Mouse (Mus musculus) limb, embryonic 11.5 days (tissue): ENCODE results near the gene Utf1. TPM values are rescaled to one million over a fixed set of nuclear protein-coding genes. Genes with fewer than 3 reads are reported as not detected.

ENCODE experiments used
- ATAC-seq: fragments of 200-750 bp; cut with Nextera tagmentation; 2 replicates; pipeline ENCODE4 v1.8.0; 2017; ENCODE audit warnings: low read depth; ENCODE audit not compliant: insufficient number of reproducible peaks, low FRiP score, low TSS enrichment
- DNase-seq: peaks from one replicate; pipeline ENCODE4 v3.0.0-alpha.2; 2015; ENCODE audit warnings: low spot score
- H3K27ac ChIP-seq: fragments of 300-500 bp; sonication (generic); replicated peaks from 2 replicates; pipeline ENCODE4 v1.5.1; 2014; ENCODE audit warnings: low read depth, mild to moderate bottlenecking, low read length
- H3K27me3 ChIP-seq: fragments of 300-500 bp; sonication (generic); 2 replicates; pipeline ENCODE4 v1.6.1; 2014; ENCODE audit warnings: mild to moderate bottlenecking, low read length, mixed read lengths; ENCODE audit not compliant: control insufficient read depth, insufficient read depth
- H3K36me3 ChIP-seq: fragments of 300-500 bp; sonication (generic); 2 replicates; pipeline ENCODE4 v1.6.1; 2014; ENCODE audit warnings: mild to moderate bottlenecking, low read length, moderate library complexity, mixed read lengths; ENCODE audit not compliant: control insufficient read depth, insufficient read depth
- H3K4me1 ChIP-seq: fragments of 300-500 bp; sonication (generic); 2 replicates; pipeline ENCODE4 v1.6.1; 2014; ENCODE audit warnings: low read length, mixed read lengths; ENCODE audit not compliant: control insufficient read depth, insufficient read depth
- H3K4me2 ChIP-seq: fragments of 300-500 bp; sonication (generic); 2 replicates; pipeline ENCODE4 v1.6.1; 2014; ENCODE audit warnings: low read depth, mild to moderate bottlenecking, moderate library complexity; ENCODE audit not compliant: severe bottlenecking
- H3K4me3 ChIP-seq: fragments of 300-500 bp; sonication (generic); 2 replicates; pipeline ENCODE4 v1.5.1; 2014; ENCODE audit warnings: low read depth, low read length
- H3K9ac ChIP-seq: fragments of 300-500 bp; sonication (generic); 2 replicates; pipeline ENCODE4 v1.6.1; 2014; ENCODE audit warnings: mild to moderate bottlenecking, low read length
- H3K9me3 ChIP-seq: fragments of 300-500 bp; sonication (generic); 2 replicates; pipeline ENCODE4 v1.6.1; 2016; ENCODE audit warnings: low read length; ENCODE audit not compliant: control insufficient read depth
- WGBS: fragments of 180-500 bp; shearing (Covaris S2); extraction: QIAGEN DNeasy Blood & Tissue Kit; methylation state at CpG from one replicate; pipeline ENCODE4 v1.1.7; 2014; 5-methylcytosine and 5-hydroxymethylcytosine counted together
- polyA plus RNA-seq: library from polyadenylated mRNA; unstranded; fragments of >200 nt; fragmentation: Nextera tagmentation; extraction: Ambion mirVana; gene quantifications from 2 replicates; pipeline ENCODE4 v1.2.1, GENCODE M21; 2014

The Utf1 gene
- polyA plus RNA-seq, result 0.35 TPM in 1 of 2 replicates, not detected in the other

DNA sequence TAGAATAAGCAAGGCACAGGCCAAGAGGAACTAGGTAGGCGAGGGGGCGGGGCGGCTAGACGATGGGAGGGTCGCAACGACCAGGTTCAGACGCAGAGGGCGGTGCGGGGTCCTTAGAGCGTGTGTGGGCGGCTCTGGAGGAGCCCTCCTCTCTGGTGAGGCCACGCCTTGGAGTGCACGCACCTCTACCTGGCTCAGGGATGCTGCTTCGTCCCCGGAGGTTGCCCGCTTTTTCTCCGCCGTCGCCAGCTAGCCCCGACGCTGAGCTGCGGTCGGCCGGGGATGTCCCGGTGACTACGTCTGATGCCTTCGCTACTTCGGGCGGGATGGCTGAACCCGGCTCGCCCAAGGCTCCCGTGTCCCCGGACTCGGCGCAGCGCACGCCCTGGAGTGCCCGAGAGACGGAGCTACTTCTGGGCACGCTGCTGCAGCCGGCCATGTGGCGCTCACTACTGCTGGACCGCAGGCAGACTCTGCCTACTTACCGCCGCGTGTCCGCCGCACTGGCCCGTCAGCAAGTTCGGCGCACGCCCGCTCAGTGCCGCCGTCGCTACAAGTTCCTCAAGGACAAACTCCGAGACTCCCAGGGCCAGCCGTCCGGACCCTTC, at the start of gene Utf1:
Gene Utf1 (plus strand): TSS at position 116 of the 608 bp plus-strand sequence.
- 2% methylated on average over 59 of the region's 59 CpGs for WGBS
- peak; percentile 62 for DNase-seq

GRCm38 (mm10) chr7:139894655-139895557, 48.7 kb upstream of the Utf1 start, which contains the start of gene Kndc1:
Gene Kndc1, plus strand, starts transcription at chr7:139894696.
- peak within 1 kb of the TSS; percentile 86 for H3K4me2 ChIP-seq
- H3K4me1 ChIP-seq, result no peaks in the 10 kb centered on the region; the same call in 1 of the 2 replicates
- peak; percentile 37 for DNase-seq
- H3K36me3 ChIP-seq, result no peaks in the 10 kb centered on the region
- peaks cover 35% of the 10 kb centered on the region for H3K27me3 ChIP-seq
- no peaks in the 10 kb centered on the region for H3K9me3 ChIP-seq
- no peak within 1 kb of the TSS for H3K27ac ChIP-seq
- H3K4me3 ChIP-seq, result peak within 1 kb of the TSS; percentile 41
- H3K9ac ChIP-seq, result peak within 1 kb of the TSS; percentile 32; the same call in 1 of the 2 replicates
- WGBS, result under 1% methylated on average over 50 of the region's 50 CpGs
- 0 out of 2 replicates have a peak, but pooled peaks have one; percentile 18 for ATAC-seq

More for the DNA sequence above, at the start of gene Utf1:
- peak; percentile 26; the same call in 1 of the 2 replicates for ATAC-seq
- no peak within 1 kb of the TSS for H3K27ac ChIP-seq
- H3K4me2 ChIP-seq, result peak within 1 kb of the TSS; percentile 45
- peak within 1 kb of the TSS; percentile 24 for H3K4me3 ChIP-seq
- 0 out of 2 replicates have a peak within 1 kb of the TSS, but pooled peaks have one; percentile 12 for H3K9ac ChIP-seq
- H3K9me3 ChIP-seq, result no peaks in the 10 kb centered on the region
- H3K4me1 ChIP-seq, result 0 out of 2 replicates have a peak, but pooled peaks cover 2% of the 10 kb centered on the region
- H3K27me3 ChIP-seq, result peaks cover 64% of the 10 kb centered on the region
- H3K36me3 ChIP-seq, result no peaks in the 10 kb centered on the region

- no peak overlapping the region for H3K9ac ChIP-seq
- H3K36me3 ChIP-seq, result no peaks in the 10 kb centered on the region
- H3K4me2 ChIP-seq, result no peak overlapping the region
- H3K27ac ChIP-seq, result no peak overlapping the region
- H3K9me3 ChIP-seq, result no peaks in the 10 kb centered on the region
- no peaks in the 10 kb centered on the region; the same call in 1 of the 2 replicates for H3K4me1 ChIP-seq
- DNase-seq, result no peak
- H3K4me3 ChIP-seq, result no peak overlapping the region
- no peak for ATAC-seq
- peaks cover 35% of the 10 kb centered on the region for H3K27me3 ChIP-seq
- WGBS, result 73% methylated on average over 7 of the region's 7 CpGs
Observed at GRCm38 (mm10) chr7:139896271-139896670, 47.3 kb upstream of the Utf1 start.

DNA sequence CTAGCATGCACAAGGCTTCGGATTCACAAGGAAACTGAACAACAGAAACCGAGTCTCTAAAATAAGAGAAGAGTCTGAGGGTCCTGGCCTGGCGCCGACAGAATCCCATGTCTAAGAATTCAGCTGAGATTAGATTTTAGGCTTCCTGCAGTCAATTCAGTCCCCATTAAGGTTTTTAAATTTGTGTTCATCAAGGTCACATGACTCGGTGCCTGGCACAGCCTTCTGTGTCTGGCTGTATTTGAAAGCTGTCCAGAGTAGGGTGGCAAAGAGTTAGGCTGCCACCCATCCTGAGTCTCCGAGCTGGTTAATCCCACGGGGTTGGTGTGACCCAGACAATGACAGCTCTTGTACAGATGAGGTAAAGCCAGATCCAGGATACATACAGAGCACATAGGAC, 46.8 kb upstream of the Utf1 start:
- no peak overlapping the region for H3K9ac ChIP-seq
- no peak overlapping the region for H3K27ac ChIP-seq
- DNase-seq, result no peak
- ATAC-seq, result no peak
- no peak overlapping the region for H3K4me2 ChIP-seq
- H3K4me3 ChIP-seq, result no peak overlapping the region
- H3K4me1 ChIP-seq, result no peaks in the 10 kb centered on the region; the same call in 1 of the 2 replicates
- peaks cover 35% of the 10 kb centered on the region for H3K27me3 ChIP-seq
- H3K9me3 ChIP-seq, result no peaks in the 10 kb centered on the region
- H3K36me3 ChIP-seq, result no peaks in the 10 kb centered on the region
- 87% methylated on average over 7 of the region's 7 CpGs for WGBS

GRCm38 (mm10) chr7:139898606-139899005, 45.0 kb upstream of the Utf1 start:
- Histone ChIP-seq H3K4me1 (no peaks in the 10 kb centered on the region; the same call in 1 of the 2 replicates), H3K9ac (no peak overlapping the region)

DNA sequence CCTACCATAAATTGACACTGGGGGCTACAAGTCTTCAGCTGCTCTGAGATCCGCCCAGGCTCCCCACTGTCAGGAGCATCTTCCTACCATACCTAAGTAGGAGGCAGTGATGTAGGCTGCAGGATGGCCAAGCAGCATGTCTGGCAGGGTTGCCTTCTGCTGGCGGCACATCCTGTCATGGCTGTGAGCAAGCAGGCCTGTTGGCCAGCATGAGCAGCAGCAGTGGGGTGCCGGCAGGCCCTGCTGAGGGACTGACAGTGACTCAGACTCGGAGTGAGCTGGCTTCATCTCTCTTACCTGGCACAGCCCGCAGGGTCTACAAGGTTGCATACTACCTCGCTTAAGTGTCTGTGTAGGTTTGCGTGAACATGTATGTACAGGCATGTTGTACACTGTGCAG, 44.1 kb upstream of the Utf1 start:
- no peak for ATAC-seq
- H3K4me2 ChIP-seq, result no peak overlapping the region
- WGBS, result 86% methylated on average over 7 of the region's 7 CpGs

More at GRCm38 (mm10) chr7:139898606-139899005, 45.0 kb upstream of the Utf1 start:
- no peak overlapping the region for H3K4me3 ChIP-seq
- no peak overlapping the region for H3K4me2 ChIP-seq
- WGBS, result 77% methylated on average over 2 of the region's 2 CpGs
- no peak overlapping the region for H3K27ac ChIP-seq
- ATAC-seq, result no peak
- no peaks in the 10 kb centered on the region for H3K9me3 ChIP-seq
- peaks cover 28% of the 10 kb centered on the region for H3K27me3 ChIP-seq
- DNase-seq, result no peak
- H3K36me3 ChIP-seq, result no peaks in the 10 kb centered on the region

GRCm38 (mm10) chr7:139900456-139900855, 43.1 kb upstream of the Utf1 start:
- Histone ChIP-seq H3K9ac (no peak overlapping the region), H3K4me1 (no peaks in the 10 kb centered on the region), H3K36me3 (no peaks in the 10 kb centered on the region), H3K4me2 (no peak overlapping the region), H3K4me3 (no peak overlapping the region), H3K27ac (no peak overlapping the region), H3K9me3 (no peaks in the 10 kb centered on the region), H3K27me3 (peaks cover 10% of the 10 kb centered on the region)
- 92% methylated on average over 7 of the region's 7 CpGs for WGBS
- DNase-seq, result no peak
- no peak for ATAC-seq

More for the DNA sequence above, 44.1 kb upstream of the Utf1 start:
- no peak overlapping the region for H3K9ac ChIP-seq
- peaks cover 19% of the 10 kb centered on the region for H3K27me3 ChIP-seq
- no peak overlapping the region for H3K27ac ChIP-seq
- DNase-seq, result no peak
- H3K36me3 ChIP-seq, result no peaks in the 10 kb centered on the region
- no peaks in the 10 kb centered on the region for H3K9me3 ChIP-seq
- H3K4me3 ChIP-seq, result no peak overlapping the region
- no peaks in the 10 kb centered on the region; the same call in 1 of the 2 replicates for H3K4me1 ChIP-seq

DNA sequence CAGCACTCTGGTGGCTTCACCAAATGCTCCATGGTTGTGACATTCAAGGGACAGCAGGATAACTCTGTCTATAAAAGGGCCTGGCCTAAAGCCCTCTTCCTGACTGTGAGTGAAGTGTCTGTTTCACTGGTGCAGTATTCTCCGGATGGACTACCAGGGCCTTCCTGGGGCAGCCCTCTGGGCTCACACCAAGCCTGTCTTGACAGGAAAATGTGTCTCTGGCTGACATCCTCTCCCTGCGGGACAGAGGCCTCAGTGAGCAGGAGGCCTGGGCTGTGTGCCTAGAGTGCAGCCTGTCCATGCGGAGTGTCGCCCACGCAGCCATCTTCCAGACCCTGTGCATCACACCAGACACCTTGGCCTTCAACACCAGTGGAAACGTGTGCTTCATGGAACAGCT, 42.7 kb upstream of the Utf1 start:
- H3K27me3 ChIP-seq, result peaks cover 5% of the 10 kb centered on the region
- no peak for ATAC-seq
- WGBS, result 89% methylated on average over 6 of the region's 6 CpGs
- H3K4me1 ChIP-seq, result no peaks in the 10 kb centered on the region
- no peak overlapping the region for H3K4me3 ChIP-seq
- no peak overlapping the region for H3K9ac ChIP-seq
- H3K4me2 ChIP-seq, result no peak overlapping the region
- DNase-seq, result no peak
- H3K27ac ChIP-seq, result no peak overlapping the region
- H3K9me3 ChIP-seq, result no peaks in the 10 kb centered on the region
- no peaks in the 10 kb centered on the region for H3K36me3 ChIP-seq
